Mouse (Mus musculus): ENCODE results near the gene Irs1.

Irs1 gene

DNA sequence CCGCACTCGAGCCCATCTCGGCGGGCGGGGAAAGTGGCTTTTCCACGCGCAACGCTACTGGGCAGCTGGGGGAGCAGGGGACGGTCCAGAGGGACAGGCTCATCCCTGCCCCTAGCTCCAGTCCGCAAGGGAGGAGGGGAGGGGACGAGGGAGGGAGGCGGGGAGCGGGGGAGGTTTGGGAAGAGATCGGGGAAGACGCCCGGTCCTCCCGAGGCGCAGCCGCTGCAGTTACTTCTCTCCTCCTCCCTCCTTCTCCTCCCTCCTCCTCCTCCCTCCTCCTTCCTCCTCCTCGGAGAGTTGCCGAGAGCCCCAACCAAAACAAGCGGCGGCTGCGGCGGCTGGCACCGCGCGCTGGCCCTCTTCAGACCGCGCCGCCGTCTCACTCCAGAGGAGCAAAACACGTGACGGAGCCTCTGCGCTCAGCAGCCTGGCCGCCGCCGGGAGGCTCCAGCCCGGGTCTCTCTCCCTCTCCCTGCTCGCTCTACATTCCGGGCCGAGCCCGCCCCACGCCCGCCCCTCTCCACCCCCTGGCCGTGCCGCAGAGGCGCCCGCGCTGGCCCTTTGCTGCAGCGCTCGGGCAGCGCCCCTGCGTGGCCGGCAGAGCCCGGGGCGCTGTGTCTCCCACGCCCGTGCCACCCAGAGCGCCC is at the start of gene Irs1:
Gene Irs1 (minus strand): TSS at position 266 of the 647 bp plus-strand sequence.
- DNase-seq (ENCODE audit: low spot score), result peak; percentile 67

DNA sequence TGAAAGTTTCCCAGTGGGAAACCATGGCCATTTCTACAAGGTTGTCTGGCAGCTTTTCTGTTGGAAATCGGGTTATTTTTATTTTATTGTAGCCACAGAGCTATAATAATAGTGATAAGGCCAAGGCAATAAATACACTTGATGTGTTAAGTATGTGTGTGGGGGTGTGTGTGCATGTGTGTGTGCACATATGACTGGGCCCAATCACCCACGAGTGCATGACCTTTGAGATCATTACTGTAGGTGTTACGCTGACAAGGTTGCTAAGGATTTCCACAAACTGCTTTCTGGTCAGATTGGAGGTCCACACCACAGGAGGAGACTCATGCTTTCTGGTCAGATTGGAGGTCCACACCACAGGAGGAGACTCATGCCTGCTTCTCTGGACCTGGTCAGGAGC is 43.3 kb upstream of the Irs1 start:
- DNase-seq (ENCODE audit: low spot score), result no peak

DNA sequence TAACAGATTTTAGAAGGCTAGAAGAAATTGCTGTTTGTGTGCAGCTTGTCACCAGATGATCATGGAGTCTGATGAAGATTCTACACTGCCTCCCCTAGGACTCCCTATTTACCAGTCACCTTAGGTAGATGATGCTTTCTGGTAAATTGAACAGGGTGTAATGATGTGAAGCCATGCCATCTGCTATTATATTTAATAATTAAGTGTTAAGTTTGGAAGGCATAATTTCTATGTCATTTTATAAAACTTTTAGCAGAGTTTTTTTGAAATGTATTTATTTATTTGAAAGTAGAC is 38.7 kb upstream of the Irs1 start:
- no peak for DNase-seq (ENCODE audit: low spot score)

DNA sequence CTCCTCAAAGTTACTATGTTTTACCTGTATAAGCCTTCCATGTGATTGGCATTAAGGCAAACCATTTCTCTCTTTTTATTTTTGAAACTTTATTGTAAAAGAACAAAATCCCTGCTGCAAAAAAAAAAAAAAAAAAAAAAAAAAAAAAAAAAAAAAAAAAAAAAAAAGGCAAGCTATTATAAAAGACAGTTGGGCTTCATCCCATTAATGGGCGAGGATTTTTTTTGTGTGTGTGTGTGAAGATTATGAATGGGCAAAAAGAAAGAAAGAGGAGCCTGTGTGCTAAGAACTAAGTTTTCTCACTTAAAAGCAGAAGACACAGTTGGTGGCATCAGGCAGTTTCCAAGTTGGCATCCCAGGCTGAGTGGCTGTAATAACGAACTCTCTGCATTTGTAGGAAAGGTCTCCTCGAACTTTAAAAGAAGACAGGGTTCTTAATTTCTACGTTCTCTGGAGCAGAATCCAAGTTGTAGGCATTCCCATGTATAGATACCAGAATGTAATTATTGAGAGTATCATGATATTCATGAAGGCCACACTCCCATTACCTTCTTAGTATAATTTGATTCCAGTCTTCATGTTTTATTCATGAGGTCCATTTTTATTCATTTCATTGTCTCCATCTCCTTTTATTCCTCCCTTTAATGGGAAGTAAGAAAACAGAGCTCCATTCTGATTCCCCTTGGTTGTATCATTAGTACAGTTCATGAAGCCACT is 38.2 kb upstream of the Irs1 start:
- no peak for DNase-seq (ENCODE audit: low spot score)

DNA sequence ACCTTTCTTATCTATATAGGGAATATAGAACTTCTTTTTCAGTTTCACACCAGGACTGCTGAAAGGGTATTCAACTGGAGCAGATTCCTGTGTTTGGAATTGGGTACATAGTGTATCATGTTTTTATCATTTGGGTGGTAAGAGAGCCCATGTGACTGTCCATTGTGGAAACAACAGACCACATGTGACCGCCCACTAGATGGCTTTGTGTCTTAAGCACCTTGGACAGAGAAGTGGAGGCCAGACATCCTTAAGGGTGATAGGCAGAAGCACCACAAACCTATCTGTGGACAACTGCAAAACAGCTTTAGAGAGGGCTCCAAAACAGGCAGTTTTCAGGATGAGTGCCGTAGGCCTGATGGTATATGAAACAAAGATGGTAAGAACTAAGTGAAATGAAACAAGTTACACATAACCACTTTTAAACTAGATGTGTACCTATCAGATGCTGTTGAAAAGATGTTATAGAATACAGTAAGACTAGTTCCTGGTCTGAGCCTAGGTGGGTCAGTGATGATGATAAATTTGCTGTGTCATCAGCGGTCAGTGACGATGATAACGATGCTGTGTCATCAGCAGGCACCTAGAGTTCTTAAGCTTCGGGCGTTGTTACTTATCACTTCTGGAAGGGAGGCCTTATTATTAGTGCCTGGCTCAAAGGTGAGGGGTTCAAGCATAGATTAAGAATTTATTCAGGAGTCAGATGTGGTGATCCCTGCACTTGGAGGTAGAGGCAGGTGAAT is 37.0 kb upstream of the Irs1 start:
- DNase-seq (ENCODE audit: low spot score), result no peak

DNA sequence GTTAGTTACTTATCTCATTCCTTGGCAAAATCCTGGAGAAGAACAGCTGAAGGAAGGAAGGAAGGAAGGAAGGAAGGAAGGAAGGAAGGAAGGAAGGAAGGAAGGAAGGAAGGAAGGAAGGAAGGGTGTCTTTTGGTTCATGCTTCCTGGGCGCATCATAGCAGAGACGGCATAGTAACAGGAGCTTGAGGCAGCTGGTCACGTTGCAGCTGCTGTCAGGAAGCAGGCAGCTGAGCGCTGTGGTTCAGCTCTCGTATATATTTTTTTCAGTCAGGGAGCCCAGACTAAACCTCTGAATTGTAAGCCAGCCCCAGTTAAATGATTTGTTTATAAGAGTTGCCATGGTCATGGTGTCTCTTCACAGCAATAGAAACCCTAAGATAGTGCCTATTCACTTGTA is 34.9 kb upstream of the Irs1 start:
- no peak for DNase-seq (ENCODE audit: low spot score)

DNA sequence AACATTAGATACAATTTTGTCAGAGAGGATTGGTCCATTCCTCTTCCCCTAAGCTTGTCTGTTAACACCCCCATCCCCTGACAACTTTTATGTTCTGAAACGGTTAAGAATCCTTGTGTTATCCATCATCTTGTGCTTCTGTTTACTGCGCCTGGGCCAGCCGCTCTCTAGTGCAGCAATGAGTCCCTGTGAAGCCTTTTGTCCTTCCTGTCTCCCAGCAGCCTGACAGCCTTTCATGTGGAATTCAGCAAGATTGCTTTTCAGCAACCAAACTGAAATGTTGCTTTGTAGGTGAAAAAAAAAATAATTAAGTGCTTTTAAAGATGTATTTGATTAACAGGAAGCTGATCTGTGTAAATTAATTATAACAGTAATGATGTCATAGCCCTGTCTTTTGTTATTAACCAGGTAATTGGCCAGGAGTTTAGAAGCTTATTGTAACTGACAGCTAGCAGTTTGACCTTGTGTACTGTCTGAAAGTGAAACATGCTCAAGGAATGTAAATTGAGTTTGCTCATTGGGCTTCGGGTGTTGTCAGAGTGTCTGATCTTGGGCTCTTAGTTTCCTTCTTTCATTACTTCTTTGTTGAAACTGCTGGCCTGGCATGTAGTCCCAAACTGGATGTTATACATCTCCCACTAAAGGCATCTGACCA is 33.0 kb upstream of the Irs1 start:
- DNase-seq (ENCODE audit: low spot score), result no peak

DNA sequence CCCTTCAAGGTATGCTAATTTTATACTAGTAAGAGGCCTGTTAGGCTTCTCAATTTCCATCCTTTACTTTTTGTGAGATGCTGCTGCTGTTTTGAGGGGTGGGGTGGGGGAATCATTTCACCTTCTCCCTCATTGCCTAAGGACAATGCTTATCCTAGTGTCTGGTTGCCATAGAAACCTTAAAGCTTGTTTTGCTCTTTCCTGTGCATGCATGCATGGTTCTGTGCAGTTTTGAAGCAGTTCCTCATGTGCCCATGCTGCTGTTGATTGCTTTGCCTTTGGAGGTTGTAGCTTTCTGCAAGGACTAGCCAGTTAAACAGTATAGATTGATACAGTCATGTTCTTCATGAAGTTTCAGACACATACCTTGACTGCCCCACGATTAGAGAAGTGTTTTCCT is 30.2 kb upstream of the Irs1 start:
- no peak for DNase-seq (ENCODE audit: low spot score)

DNA sequence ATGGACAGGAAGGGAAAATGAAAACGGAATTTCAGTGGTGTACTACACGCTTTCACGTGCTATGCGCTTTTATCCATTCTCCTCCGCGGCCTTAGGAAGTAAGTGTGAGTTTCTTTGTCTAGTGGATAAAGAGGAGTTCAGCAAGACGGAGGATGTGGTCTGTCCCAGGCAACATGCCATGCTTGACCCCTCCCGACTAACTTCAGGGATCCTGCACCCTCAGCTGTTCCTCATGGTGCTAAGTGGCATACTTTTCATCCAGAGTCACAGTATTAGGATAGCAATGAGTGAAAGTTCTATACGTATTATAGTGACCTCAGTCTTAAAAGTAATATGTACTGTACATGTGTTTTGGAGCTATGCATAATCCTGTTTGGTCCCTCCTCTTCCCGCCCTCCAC is 29.6 kb upstream of the Irs1 start:
- DNase-seq (ENCODE audit: low spot score), result no peak

DNA sequence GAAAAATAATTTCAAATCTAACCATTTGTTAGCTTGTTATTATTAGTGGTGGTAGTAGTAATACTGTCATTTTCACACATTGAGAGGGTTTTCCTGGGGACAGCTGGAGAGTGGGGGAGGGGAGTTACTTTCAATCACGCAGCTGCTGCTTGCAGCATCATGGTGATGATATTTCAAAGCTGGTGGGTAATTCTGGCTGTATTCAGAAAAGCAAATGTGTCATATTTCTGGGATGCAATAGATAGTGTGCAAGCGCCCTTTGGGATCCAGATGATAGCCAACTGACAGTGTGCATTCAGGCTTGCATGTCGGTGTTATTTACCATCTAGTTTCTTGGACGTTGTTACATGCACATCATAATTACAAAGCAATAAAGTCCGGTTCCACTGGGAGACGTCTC is 29.2 kb upstream of the Irs1 start:
- DNase-seq (ENCODE audit: low spot score), result no peak

DNA sequence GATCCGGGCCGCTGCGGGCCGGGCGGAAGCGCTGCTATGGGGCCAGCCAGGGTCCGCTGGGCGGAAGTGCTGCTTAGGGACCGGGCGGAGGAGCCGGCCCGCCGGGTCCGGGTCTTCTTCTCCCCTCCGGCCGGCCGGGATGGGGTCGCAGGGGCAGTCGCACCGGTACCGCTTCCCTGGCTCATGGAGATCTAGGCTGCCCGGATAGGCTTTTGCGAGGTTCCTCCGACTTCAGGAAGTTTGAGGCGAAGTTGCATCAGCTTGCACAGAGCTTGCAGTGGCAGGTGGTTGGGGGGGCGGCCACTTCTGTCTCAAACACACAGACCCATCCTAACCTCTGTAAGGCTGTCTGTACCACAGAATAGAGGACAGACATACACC is 25.5 kb upstream of the Irs1 start:
- no peak for DNase-seq (ENCODE audit: low spot score)

DNA sequence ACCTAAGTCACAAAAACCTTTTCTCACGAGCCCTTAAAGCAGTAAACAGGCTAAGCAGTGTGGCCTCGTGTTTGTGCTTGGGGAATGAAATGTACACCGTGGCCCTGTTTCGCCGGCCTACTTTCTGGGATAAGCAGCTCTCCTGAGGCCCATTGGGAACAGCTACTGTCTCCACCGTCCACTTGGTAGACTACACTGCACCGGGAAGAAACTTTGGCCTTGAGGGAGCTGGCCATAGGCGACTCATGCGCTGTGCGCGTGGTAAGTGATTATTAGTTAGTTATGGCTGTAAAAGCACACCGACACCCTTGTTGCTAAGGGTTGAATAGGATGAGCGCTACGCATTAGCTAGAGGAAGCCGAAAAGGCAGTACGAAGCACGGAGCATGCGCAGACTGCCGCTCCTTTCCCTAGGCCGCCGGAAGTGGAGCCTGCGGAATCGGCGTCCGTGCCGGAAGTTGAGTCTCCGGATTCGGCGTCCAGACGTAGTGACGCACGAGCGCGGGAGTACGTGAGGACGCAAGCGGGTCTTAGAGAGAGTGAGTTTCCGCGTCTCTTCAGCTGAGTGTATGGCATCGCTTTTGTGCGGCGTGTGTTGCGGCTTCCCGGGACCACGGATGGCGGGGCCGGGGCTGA is 25.0 kb upstream of the Irs1 start, which contains the start of gene Rhbdd1:
Gene Rhbdd1 (plus strand): TSS at position 342 of the 635 bp plus-strand sequence.
- peak; percentile 97 for DNase-seq (ENCODE audit: low spot score)

DNA sequence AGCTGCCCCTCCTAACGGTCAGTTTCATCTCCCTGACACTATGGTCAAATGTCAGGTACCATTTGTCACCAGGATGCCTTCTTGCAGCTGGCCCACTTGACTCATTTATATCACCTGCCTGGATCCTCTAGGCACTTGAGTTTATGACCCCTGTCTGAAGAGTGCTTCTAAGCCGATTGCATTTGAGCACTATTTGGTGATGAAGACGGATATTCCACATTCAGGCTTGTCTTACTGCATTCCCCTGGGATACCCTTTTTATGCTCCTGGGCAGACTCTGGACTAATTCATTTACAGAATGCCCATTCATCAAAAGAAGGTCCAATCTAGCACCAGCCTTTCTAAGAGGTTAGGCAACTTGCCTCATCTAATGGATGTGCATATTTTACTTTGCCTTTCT is 13.3 kb upstream of the Irs1 start:
- DNase-seq (ENCODE audit: low spot score), result no peak

DNA sequence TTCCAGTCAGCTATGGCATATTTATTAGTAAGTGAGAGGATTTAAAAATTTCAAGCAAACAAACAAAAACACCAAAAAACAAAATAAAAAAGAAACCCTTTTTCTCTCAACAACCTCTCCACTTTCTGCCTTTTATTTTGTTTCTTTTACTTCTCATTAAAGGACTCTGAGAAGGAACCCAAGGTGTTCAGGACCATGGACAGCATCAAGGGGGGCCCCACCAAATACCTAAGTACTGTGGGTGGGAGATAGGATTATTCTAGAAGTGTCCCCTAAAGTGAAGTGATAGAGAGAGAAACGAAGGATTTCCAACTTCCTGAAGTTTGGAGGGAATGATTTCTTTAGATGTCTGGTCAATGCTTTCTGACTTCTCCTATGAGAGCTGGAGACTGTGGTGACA is 7.4 kb upstream of the Irs1 start:
- DNase-seq (ENCODE audit: low spot score), result no peak

DNA sequence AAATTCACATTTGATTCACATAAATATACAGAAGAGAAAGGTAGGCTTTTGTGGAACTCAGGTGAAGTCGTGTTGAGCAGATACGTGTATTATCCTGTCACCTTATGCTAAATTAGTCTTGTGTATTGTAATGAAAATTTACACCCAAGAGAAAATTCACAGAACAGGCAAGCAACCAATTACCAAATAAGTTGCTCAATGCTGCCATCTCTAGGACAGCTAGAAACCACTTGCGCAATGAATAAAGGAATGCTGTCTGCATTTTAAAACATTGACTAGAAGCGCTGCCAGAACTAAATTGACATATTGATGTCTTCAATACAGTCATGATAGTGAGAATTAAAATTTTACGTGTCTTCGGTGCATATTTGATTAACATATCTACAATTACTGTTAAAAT is 2.9 kb upstream of the Irs1 start:
- DNase-seq (ENCODE audit: low spot score), result peak; percentile 17

DNA sequence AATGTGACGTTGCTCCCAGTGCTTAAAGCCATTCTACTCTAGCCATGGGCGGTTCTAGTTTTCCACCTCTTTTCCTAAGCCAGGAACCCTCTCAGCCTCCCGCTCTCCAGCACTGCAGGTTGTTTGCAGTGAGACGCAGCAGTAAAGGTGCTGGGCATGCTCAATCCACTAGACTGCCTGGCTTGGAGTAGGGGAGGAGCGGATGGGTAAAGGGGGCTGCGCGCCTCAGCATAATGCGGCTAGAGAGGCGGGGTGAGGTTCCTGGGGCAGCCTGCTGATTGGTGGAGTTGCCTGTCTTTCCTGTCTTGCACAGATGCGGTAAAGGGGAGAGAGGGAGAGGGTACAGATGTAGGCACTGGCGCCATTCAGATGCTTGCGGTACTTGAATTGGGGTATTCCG is 1.6 kb upstream of the Irs1 start:
- DNase-seq (ENCODE audit: low spot score), result peak; percentile 16

DNA sequence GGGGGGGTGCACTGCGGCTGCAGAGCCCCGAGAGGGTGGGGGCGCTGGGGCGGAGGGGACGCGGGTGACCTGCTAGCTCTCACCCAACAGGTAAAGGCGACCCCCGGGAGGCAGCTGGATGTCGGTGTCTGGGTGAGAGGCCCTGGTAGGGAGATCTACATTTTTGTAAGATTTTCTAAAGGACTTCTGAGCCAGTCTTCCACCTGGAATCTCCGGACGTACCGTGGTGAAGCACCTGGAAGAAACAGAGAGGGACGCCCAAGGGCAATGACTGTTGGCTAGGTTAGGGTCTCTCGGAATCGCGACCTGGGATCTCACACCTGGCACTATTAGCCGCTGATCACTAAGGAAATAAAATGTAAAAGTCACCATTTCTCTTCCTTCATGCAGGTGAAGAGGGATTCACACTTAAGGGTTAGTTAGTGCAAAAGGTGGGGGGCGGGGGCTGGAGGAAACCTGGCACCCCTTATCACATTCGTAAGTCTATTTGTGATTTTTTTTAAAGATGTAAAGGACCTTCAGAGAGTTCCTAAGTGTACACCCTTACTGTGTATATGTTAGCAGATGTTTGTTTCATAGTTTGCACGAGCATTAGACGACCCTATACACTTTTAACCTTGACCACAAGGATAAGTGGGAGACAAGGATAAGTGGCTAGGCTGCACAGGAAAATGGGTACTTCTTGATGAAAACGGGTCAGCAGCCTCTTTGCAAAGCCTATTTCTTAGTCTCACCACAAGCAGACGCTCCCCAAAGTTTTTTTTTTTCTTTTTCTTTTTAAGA is 905 bp upstream of the Irs1 start:
- no peak for DNase-seq (ENCODE audit: low spot score)

DNA sequence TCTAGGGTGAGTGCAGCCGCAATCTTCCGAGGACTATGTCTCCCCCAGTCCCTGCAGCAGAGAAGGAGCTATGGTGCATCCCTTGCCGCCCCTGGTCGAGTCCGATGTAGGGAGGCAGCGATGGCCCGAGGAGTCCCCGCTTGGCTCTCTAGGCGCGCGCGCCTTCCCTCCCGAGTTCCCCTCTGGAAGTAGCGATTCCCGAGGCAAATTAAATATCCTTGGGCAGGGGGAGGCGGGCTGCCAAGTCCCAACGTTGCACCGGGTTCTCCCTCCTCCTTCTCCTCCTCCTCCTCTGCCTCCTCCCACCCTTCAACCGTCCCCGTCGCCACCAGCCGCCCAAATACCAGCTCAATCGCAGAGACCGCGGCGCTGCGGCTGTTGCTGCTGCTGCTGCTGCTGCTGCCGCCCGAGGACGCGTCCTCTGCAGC is 479 bp downstream of the Irs1 start:
- DNase-seq (ENCODE audit: low spot score), result peak; percentile 59

DNA sequence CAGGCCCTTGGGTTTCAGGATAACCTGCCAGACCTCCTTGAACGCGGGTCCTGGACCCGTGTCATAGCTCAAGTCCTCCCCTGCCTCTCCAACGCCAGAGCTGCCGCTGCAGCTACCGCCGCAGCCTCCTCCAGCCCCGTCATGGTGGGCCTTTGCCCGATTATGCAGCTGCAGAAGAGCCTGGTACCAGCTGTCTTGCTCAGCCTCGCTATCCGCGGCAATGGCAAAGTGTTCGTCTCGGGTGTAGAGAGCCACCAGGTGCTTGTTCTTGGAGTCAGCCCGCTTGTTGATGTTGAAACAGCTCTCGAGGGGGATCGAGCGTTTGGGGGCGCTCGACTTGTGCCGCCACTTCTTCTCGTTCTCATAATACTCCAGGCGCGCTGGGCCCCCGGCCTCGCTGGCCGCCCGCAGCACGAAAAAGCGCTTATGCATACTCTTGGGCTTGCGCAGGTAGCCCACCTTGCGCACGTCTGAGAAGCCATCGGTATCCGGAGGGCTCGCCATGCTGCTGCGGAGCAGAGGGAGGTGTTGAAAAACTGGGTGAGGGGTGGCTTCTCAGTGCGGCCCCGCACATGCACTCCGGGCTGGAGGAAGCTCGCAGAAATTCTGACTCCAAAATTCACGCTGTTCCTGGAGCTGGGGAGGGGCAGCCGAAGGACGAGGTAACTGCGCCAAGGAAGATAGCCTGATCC is 1.1 kb downstream of the Irs1 start:
- peak; percentile 21 for DNase-seq (ENCODE audit: low spot score)

DNA sequence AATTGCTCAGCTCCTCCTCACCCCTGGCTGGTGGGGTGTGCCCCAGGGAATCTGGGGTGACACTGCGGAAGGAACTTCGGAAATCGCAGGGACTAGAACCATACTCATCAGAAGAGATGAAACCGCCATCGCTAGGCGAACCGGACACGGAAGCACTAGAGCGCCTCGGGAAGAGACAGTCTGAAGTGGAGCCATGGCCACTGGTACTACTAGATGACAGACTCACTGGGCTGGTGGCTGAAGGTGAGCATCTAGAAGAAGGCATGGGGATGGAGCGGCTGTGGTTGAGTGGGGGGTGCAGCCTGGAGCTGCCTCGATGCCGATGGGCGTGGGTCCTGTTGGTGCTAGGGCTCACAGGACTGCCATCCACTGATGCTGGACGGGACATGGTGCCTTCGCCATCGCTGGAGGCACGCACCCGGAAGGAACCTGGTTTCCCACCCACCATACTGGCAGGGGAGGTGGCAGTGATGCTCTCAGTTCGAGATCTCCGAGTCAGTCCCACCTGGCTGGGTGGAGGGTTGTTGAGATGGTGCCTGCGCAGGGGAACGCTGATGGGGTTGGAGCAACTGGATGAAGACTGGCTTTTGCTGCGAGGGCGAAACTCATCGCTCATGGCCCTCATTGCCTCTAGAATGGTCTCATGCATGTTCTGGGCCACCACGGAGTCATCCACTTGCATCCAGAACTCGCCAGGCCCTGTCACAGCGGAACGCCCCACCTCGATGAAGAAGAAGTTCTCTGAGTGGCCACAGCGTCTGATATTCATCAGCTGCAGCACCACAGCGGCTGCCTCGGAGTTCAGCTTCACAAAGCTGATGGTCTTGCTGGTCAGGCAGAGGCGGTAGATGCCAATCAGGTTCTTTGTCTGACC is 1.9 kb downstream of the Irs1 start:
- peak; percentile 16 for DNase-seq (ENCODE audit: low spot score)

All from urinary bladder, postnatal 25 days (tissue).